Mouse (Mus musculus) layer of hippocampus, adult 2 months (tissue): Measurements from ENCODE around the gene Bag6. TPM values are rescaled to one million over a fixed set of nuclear protein-coding genes. Genes with fewer than 3 reads are reported as not detected.

Source experiments
- DNase-seq, 2 experiments: peaks; one replicate each; pipeline ENCODE4 v3.0.0; 2022; ENCODE audit warnings: low spot score in 2 of 2
- H3K27ac ChIP-seq: fragments of 200-600 bp; 2 replicates; pipeline ENCODE4 v1.8.1; 2022
- H3K4me3 ChIP-seq: fragments of 200-600 bp; 2 replicates; pipeline ENCODE4 v1.8.1; 2022; ENCODE audit warnings: mild to moderate bottlenecking
- CTCF ChIP-seq: fragments of 200-600 bp; conservative IDR thresholded peaks from 2 replicates; pipeline ENCODE4 v1.8.1; 2022; ENCODE audit warnings: antibody characterized with exemption, mild to moderate bottlenecking, moderate library complexity
- total RNA-seq, 2 experiments: library from RNA; stranded (reverse); gene quantifications; 2 replicates each; pipeline ENCODE4 v1.2.3; 2021

The Bag6 gene
- total RNA-seq, 2 experiments from 2014 or later: 320 to 334 TPM

DNA sequence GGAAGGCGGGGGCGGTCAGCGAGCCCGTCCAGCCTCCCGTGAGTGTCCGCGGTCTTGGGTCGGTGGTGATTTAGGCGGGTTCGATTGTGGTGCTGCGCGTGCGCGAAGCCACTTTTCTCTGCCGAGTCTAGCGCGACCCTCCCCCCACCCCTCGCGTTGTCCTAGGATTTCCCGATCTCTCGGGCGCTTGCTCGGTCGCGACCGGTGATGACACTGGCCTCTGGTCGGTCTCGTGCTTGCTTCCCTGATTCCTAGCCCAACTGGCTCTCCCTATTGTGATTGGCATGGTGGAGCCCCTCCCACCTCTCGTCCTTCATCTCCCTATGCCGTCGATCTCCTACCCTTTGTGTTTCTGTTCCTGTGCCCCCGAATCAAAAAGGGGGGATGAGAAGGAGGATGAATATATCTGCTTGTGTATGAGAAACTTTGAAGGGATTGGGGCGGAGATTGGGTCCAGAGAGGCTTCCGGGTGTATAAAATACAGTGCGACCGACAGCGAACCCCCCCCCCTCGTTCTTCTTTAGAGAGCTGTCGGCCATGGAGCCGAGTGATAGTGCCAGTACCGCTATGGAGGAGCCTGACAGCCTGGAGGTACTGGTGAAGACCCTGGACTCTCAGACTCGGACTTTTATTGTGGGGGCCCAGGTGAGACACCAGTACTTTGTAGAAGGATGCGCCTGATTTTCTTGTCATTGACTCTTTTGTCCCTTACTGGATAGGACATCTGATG, 778 bp downstream of the Bag6 start:
- H3K27ac ChIP-seq: peak overlapping the region; percentile 100
- DNase-seq: peak in 1 of 2 experiments; percentile 45
- TF ChIP-seq CTCF: no peak
- H3K4me3 ChIP-seq: peak overlapping the region; percentile 97

DNA sequence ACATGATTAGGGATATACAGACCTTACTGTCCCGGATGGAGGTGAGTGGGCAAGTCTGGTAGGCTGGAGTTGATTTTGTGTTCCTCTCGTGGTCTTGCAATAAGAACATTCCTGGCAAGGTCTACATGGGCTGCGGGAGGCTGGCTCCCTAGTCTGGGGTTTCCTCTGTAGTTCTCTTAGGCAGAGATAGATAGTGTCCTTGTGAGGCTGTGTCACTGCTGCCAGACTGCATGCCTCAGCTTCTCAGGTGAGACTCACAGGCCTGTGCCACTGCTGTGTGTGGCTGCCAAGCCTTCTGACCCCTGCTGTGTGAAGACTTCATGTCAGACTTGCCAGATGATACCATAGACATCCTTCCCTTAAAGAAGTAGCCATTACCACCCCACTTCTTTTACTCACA, 4.3 kb downstream of the Bag6 start:
- TF ChIP-seq CTCF: no peak

DNA sequence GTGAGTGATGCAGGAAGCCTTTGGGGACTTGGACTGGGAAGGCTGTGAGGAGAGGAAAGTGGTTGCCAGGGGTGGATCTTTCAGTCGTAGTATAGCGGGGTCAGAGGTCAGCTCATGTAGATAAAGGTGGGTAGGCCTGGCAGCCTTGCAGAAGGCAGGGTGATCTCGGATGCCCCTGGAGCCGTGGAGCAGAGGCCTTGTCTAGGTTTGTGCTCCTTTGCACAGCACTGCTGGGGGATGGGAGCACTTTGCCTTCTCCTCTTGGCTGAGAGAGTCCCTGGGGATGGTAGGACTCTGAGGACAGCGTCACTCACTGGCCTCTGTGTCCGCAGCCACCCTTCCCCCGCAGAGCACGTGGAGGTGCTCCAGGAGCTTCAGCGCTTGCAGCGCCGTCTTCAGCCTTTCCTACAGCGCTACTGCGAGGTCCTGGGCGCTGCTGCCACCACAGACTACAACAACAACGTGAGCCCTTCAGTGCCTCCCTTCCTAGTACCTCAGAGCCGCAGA, 5.6 kb downstream of the Bag6 start:
- Histone ChIP-seq H3K27ac (no peak overlapping the region), H3K4me3 (no peak overlapping the region)
- TF ChIP-seq CTCF: no peak
- no peak for DNase-seq

More for the DNA sequence above, 4.3 kb downstream of the Bag6 start:
- no peak overlapping the region for H3K4me3 ChIP-seq
- DNase-seq: no peak
- H3K27ac ChIP-seq: no peak overlapping the region

DNA sequence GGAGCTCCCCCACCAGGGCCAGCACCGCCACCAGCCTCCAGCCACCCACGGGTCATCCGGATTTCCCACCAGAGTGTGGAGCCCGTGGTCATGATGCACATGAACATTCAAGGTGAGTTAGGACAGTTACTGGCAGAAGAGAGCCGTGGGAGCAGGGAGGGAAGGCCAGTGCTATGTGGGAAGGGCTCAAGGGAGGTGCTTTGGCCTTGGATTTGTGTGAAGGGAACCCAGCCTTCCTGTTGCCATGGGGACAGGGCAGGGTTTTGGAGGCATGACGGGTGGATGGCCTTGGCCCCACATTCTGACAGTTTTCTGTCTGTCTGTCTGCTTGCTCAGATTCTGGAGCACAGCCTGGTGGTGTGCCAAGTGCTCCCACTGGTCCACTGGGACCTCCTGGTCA, 7.0 kb downstream of the Bag6 start:
- H3K4me3 ChIP-seq: no peak overlapping the region
- TF ChIP-seq CTCF: no peak
- no peak overlapping the region for H3K27ac ChIP-seq
- no peak for DNase-seq

DNA sequence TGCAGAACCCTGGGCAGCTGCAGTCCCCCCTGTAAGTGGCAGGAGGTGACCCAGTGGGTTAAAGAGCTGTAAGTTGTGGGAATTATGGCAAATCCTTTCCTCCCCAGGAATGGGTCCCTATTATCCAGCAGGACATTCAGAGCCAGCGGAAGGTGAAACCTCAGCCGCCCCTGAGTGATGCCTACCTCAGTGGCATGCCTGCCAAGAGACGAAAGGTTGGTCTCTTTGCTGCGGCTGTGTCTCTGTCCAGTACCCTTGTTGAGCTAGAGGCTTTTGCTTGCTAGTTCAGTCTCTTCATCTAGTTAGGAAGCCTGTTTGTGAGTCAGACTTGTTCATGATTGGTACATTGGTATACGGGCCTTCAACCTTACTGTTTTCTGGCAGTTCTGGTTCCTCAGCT, 11.2 kb downstream of the Bag6 start:
- TF ChIP-seq CTCF: no peak
- no peak overlapping the region for H3K27ac ChIP-seq
- no peak for DNase-seq
- H3K4me3 ChIP-seq: no peak overlapping the region

DNA sequence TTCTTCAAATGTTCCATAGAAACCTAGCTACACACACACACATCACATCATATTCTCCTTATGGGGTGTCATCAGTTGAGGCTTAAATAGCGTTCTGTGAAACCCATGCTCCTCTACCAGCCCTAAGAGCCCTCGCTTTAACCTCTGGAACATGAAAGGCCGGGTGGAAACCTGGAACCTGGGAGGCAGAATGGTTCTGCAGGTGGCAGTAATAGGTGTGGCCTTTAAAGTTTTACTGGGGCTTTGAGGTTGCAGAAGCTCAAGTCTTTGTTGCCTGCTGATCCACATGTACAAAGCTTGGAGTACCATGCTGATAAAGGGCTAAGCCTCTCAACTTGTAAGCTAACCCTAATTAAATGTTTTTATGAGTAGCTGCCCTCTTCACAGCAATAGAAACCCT, 12.4 kb downstream of the Bag6 start:
- H3K27ac ChIP-seq: no peak overlapping the region
- H3K4me3 ChIP-seq: no peak overlapping the region
- no peak for TF ChIP-seq CTCF
- no peak for DNase-seq

DNA sequence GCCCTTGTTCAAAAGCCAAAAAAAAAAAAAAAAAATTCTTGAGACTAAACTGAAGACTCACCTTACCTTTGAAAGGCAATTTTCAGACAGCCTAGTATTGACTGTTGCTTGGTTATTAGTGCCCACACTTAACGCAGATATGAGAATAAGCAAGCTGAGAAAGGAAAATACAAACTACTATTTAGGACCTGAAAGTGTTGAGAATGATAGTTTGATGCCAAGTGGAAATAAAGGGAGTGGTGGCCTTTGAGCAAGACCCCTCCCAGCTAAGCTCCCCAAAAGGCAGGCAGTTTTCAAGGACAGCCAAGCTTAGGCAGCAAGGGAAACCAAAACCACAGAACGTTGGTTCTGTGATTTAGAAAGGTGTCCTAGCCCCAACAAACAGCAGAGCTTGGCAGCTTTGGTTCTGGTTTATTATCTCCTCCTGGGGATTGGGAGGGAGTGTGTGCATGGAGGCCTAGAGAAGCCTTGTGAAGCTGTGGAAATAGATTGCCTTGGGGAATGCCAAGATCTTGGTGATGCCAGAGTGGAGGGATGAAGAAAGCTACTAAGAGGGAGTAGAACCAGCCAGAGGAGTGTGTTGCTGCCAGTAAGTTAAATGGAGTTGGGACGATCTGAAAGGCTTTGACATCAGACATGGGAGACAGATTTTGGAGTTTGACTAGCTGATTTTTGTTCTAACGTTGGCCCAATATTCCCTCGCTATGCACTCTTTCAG, 13.1 kb downstream of the Bag6 start:
- Histone ChIP-seq H3K4me3 (no peak overlapping the region), H3K27ac (no peak overlapping the region; the same call in 1 of the 2 replicates)
- no peak for DNase-seq
- TF ChIP-seq CTCF: no peak

DNA sequence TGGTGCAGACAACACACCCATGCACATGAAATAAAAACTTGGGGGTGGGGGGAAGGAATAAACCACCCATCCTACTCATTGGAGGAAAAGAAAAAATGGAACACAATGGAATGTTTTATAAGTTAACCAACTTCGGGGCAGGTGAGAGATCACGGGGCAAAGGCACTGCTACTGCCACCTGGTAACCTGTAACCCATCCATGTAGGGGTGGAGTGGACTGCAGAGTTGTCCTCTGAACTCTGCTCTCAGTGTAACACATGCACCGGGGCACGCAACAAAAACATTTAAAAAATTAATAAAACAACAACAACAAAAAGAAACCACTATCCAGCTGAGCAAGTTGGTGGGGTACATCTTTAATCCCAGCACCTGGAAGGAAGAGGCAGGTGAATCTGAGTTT, 17.1 kb downstream of the Bag6 start:
- Histone ChIP-seq H3K4me3 (no peak overlapping the region), H3K27ac (no peak overlapping the region)
- TF ChIP-seq CTCF: no peak
- no peak for DNase-seq

DNA sequence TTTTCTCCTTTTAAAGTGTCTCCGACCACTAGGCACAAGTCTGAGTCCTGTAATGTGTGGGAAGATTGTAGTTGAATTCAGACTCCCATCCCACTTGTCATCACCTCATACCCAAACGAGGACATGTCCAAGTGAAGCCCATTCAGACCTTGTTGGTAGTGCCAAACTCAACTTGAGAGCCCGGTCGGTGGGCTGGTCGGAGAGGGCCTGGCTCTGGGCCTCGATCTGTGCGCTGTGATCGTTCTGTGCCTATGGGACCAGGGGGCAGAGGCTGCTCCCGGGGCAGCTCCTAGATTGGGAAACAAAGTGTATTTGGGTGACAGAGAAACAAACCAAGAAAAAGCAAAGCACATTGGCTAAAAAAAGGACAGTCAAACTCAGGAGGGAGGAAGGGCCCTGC, 18.1 kb downstream of the Bag6 start:
- no peak for TF ChIP-seq CTCF
- no peak overlapping the region for H3K27ac ChIP-seq
- no peak for DNase-seq
- H3K4me3 ChIP-seq: no peak overlapping the region

DNA sequence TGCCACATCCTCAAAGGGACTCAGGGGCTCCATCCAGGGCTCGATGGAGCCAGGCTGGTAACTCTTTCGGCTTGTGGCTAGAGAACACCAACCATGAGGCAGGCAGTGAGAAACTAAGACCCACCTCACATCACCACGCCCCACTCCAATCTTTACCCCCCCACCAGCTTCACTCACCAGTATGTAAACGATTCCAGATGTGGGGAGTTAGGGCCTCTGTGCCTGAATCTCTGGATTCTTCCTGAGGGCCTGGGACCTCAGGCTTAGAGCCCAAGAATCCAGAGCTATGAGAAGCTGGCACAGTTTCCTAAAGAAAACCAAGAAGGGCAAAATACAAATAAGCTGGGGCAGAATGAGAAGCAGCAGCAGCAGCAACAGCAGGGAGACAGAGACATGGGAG, 19.0 kb downstream of the Bag6 start:
- no peak for TF ChIP-seq CTCF
- no peak for DNase-seq

DNA sequence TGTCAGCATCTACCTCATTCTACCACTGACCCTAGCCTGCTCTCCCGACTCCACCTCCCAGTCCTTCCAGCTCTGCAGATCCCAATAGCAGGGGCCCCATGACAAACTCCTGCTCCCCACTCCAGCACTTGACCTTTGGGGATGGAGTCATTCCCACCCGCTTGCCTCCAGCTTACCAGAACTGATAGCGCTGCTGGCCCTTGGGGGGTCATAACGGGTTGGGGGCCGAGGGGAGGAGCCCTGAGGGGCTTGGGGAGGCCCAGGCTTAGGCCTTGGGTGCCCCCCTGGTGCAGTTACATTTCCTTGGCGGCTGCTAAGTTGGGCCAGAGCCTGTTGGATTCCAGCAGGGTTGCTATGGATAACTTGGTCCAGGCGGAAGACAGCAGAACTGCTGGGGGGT, 19.6 kb downstream of the Bag6 start:
- DNase-seq: no peak
- no peak for TF ChIP-seq CTCF
- H3K27ac ChIP-seq: no peak overlapping the region
- no peak overlapping the region for H3K4me3 ChIP-seq

More for the DNA sequence above, 19.0 kb downstream of the Bag6 start:
- H3K27ac ChIP-seq: no peak overlapping the region
- no peak overlapping the region for H3K4me3 ChIP-seq

DNA sequence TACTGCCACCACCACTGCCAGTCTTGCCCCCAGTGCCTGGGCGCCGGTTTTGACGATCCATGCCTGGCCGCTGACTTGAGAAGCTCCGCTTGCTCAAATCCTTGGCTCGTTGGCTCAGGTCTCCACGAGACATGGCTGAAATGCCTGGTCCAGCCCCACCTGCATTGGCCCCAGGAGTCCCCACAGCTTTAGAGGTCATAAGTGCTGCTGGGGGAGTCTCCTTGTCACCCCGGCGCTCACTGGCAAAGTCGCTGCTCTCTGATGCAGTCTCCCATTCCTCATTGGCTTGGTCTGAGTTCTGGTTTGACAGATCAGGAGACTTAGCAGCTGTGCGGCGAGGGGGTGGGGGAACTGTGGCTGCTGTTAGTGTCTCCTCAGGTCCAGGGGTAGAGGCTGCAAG, 20.5 kb downstream of the Bag6 start:
- TF ChIP-seq CTCF: no peak
- H3K27ac ChIP-seq: no peak overlapping the region
- H3K4me3 ChIP-seq: no peak overlapping the region
- DNase-seq: no peak

DNA sequence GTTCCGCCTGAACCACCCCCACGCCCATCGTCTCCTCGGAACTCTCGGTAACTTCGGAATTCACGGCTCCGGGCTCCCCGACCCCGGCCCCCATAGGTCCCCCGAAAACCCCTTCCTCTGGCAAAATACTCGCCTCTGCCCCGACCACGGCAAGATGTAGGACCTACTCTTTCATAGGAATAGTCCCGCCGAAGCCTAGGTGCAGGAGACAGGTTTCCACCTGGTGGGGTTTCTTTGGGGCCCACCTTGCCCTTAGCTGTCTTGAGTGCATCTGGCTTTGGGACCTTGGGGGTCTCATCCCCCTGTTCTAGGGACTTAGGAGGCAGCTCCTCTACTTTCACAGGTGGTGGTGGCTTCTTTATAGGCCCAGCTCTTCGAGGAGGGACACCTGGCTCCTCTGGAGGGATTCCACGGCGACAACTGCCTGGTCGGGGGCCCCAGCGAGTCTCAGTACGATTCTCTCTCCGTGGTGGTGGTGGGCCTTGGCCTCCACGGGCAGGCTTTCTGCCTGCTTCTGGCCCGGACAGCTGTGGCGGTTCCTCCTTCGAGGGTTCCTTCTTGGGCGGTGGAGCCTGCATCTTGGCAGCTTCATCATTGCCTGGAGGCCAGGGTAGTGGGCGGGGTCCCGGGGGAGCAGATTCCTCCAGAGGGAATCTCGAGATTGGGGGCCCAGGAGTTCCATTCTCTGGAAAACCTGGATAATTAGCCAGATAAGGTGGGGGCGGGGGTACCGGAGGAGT, 21.7 kb downstream of the Bag6 start:
- TF ChIP-seq CTCF: no peak
- no peak overlapping the region for H3K27ac ChIP-seq
- no peak overlapping the region for H3K4me3 ChIP-seq
- no peak for DNase-seq

DNA sequence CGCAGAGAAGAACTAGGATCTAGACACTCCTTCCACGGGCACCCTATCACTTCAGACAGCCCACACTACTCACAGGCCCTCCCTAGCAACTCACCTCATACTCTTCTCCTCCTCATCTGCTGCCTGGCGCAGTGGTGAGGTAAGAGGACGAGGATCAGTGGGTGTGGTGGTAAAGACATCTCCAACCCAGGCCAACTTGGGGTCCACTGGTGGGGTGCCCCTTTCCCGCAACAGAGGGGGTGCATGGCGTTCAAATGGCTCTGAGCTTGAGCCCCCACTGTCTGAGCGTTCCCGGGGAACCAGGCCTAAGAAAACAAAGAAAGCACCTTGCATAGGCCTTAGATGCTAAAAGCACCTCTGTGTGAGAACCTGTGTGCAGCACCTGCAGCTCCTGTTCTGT, 22.3 kb downstream of the Bag6 start:
- TF ChIP-seq CTCF: no peak
- Histone ChIP-seq H3K27ac (no peak overlapping the region), H3K4me3 (no peak overlapping the region)
- DNase-seq: no peak
